Mouse (Mus musculus): Measurements from ENCODE around the gene Rptor. TPM values are rescaled to one million over a fixed set of nuclear protein-coding genes. Genes with fewer than 3 reads are reported as not detected.

Rptor gene
- total RNA-seq, 1 experiment from 2014 or later, result 62.6 TPM

DNA sequence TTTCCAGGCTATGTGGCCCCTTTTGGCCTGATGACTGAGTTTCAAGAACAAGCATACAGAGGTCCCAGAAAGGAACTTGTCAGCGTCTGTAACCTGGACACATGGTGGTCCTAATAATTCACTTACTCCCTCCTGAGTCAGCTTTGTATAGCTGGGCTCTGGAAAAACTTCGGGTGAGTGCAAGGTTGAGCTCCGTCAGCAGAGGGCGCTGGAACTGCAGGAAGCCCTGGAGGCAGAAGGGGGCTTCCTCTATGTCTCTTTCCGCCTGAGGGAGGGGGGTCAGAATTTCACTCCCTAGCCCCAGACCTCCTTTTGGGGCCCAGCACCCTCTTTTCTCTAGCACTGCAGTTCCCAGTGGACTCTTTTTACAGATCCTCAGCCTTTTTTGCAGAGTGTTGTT is 306.7 kb downstream of the Rptor start:
- DNase-seq, result peak; percentile 73

DNA sequence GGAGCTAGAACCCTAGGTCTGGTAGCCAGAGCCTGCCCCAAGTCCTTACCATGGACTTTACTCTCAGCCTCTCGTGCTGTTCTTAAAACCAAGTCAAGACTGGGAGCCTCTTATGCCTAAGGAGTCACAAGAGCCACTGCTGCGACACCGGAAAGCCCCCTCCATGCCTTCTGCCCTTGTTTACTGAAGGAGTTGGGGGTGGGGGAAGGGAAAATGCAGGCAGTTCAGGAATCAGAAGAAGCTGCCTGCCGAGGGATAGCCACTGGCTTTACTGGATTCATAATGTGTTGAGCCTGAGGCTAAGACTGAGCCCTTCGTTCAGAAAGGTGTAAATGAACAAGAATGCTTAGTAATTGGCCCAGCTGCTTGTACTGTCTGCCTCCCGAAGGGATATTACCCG is 310.1 kb downstream of the Rptor start:
- DNase-seq, result no peak

DNA sequence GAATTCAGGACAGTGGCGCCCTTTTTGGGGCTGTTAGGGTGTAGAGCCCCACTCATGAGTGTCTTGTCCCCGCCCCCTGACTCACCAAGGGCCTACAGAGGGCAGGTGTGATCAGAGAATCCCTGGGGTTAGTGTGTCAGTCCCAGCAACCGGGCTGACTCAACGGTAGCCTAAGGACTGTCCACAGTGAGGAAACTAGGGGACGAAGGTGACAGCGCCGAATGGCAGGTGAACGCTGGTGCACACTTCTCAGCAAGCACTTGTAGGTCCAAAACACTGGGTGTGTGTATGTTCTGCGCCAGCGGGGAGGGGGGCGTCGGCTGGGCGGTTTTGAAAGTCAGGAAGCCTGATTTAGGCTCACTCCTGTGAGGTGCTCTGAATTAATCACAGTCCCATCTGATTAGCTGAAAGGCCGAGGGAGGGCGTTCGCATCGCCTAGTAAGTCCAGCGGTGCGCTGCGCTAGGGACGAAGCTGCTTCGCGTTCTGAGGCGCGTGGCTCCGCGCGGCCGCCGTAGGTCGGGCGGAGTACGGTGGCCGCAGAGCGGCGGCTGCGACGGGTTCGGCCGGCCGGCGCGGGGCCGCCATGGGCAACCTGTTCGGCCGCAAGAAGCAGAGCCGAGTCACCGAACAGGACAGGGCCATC is 310.7 kb downstream of the Rptor start, which contains the start of gene Chmp6:
Chmp6 (plus strand) TSS at position 151 of the 644 bp plus-strand sequence.
- DNase-seq, result peak; percentile 91

GRCm38 (mm10) chr11:119913935-119914314 is 311.2 kb downstream of the Rptor start:
- DNase-seq, result no peak

GRCm38 (mm10) chr11:119914381-119914780 is 311.7 kb downstream of the Rptor start:
- no peak for DNase-seq

DNA sequence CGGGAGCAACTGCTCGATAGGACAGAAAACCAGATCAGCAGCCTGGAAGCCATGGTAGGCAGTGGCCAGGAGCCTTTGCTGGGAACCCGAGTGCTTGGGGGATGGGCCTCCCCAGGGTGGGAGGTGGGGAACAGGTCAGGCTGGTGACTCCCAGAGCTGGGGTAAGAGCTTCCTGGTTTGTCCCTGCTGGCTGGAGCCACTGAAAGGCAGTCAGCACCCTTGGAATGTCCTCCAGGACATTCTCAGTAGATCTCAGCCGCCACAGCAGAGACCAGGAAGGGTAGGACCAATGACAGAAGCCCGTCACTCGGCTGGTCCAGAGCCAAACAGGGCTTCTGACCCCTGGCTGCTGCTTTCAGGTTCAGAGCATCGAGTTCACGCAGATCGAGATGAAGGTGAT is 313.0 kb downstream of the Rptor start:
- no peak for DNase-seq

DNA sequence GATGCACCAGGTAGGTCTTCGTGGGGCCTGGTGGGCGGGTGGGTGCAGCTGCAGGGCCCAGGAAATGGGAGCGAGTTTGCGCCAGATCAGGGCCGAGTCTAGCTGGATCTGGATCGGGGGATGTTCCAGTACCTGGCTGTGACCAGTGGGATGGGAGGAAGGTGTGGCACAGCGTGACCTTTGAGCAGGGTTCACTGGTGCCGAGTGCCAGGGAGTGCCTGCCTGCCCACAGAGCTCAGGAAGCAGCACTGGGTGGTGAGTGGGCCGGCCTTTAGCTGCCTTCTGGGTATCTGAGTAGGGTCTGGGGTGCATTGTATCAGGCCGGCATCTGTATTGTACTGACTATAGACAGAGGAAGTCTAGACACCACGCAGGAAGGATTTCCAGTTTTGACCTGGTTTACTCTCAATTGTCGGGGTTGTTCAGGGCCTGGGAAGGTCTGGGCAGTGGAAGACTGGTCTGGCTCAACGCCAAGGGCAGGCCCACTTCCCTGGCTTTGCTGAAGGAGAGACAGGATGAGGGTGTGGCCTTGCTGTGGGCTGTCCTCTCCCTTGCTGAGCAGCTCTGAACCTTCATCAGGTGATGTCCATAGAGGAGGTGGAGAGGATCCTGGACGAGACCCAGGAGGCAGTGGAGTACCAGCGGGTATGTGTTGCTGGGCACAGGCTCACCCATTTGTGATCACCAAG is 313.5 kb downstream of the Rptor start:
- peak; percentile 51 for DNase-seq

GRCm38 (mm10) chr11:119916834-119917469 is 314.2 kb downstream of the Rptor start:
- DNase-seq, result no peak

DNA sequence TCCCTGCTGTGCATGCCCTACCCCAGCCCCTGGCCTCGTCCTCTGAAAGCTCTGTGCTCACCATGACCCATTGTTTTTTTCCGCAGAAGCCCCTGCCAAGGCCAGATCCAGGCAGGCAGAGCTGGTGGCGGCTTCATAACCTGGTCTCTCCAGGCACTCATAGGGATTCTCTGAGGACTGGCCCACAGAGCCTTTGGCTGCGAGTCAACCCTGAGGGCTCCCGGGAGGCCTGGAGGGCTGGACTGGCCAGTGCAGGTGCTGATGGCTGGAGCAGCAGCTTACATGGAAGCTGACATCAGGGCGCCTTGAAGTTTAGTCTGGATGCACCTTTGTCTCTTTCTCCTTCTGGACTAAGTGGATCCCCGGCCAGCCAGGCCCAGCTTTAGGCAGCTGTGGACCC is 315.8 kb downstream of the Rptor start:
- no peak for DNase-seq

DNA sequence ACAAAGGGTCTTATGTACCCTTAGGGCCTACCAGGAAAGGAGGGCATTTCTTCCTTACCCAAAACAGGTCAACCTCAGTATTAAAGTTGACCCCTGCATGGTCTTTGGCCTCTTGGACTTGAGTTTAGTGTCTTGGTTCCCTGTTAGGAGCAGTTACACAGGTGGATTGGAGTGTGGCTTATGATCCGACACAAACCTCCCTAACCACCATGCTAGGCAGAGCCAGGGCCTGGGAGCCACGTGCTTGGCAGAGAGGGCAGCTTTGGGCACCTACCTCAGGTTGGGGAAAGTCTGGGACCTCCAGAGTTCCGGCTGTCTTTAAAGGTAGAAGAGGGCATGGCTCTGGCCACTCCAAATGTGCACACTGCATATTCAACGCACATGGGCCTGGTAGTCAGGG is 316.7 kb downstream of the Rptor start:
- no peak for DNase-seq

DNA sequence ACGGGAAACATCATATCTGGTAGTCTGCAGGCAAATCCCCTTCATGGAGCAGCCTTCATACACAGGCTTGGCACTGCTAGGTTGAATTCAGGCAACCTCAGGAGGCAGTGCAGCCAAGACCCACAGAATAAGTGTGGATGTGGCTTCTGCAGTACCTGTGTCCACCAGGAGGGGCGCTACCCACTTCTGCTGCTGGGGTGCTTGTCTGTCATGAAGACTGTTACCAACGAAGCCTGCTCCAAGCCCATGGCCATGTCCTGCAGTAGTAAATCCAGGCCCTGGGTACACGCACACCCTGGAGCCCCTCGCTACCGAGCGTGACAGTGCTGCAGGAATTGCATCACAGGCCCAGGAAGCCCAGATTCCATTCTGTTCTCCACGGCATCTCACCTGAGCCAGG is 317.2 kb downstream of the Rptor start:
- peak; percentile 64 for DNase-seq

DNA sequence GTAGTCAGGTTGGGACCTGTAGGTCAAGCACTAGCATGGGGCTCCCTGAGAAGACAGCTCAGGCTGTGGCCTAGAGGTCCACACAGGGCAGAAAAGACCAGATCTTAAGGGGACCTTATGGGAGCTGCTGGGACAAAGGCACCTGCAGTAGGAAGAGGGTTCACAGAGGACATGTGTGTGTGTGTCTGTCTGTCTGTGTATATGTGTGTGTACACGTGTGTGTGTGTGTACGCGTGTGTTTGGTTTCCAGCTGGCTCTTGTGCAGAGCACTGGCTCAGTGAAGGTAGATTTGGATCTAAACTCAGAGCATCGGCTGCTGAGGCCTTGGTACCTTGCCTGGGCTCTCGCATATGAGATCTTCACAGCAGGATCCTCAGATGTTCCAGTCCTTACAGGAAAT is 318.0 kb downstream of the Rptor start:
- no peak for DNase-seq

GRCm38 (mm10) chr11:119925176-119925575 is 322.5 kb downstream of the Rptor start:
- DNase-seq, result no peak

DNA sequence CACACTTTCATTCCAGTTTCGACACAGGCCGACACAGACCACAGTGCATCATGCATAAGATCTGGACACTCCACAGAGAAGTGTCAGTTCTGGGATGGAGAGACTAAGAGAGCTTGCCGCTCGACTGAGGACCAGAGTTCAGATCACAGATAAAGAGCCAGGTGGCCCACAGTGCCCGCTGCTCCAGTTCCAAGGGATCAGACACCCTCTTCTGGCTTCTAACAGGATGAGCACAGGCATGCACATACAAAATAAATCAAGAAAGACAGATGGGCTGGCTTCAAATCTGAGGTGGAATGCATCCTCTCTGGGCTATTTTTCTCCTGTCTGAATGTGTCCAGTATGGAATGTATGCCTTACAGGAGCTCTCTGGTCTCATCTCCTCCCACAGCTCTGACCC is 324.1 kb downstream of the Rptor start:
- no peak for DNase-seq

DNA sequence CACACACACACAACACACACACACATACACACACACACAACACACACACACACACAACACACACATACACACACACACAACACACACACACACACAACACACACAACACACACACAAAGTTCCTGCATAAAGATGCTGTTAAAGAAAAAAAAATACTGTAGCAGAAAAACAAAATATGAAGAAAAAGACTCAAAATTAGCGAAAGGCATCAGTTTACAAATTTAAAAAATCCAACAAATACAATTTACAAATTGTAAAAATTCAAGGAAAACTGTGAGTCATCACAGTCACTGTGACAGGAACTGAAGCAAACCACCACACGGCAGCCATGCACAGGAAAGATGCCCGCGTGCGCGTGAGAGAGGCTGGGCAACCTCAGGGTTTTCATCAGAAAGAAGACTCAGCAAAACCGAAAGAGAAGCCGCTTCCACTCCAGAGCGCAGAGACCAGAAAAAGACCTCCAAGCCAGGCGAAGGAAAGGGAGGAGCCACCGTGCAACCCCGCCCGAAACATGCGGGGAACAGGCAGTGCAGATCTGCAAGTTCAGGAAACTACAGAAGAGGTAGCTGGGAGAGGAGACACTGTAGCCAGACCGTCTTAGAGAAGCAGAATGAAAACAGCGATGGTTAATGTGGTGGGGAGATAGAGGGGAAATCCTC is 325.4 kb downstream of the Rptor start:
- DNase-seq, result peak; percentile 21

- no peak for DNase-seq
Measured at GRCm38 (mm10) chr11:119929603-119930265, 327.0 kb downstream of the Rptor start.

DNA sequence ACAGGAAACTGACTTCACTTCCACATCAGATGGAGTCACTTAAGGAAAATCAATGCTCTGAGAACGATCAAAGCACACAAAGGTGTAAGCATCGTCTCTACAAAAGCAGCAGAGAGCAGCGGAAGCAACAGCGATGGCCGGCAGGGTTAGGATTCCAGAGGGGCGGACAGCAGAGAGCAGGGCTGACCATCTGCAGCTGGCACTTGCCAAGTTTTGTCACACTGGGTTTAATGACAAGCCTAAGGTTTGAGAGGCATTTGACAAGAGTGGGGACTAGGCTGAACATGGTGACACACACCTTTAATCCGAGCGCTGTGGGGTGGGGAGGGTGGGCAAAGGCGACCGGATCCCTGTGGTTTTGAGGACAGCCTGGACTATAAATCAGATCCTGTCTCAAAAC is 329.1 kb downstream of the Rptor start:
- no peak for DNase-seq

GRCm38 (mm10) chr11:119933142-119933541 is 330.4 kb downstream of the Rptor start:
- no peak for DNase-seq

- DNase-seq, result no peak
Measured at GRCm38 (mm10) chr11:119933819-119934583, 331.3 kb downstream of the Rptor start.

DNA sequence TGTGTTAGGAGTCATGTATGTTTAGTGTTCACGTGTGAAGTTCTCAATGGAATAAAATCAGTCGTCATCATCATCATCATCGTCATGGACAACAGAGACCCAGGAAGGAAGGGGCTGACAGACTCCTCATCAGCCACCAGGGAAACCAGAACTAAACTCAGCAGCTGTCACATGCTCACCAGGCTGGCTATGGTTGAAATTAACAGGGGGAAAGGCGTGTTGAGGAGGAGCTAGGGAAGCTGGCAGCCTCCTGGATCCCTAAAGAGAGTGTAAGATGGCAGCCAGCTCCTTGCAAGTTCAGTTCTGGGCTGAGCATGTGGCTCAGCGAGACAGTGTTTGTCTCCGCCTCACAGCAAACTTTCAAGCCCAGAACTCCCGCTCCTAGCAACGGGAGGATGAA is 332.1 kb downstream of the Rptor start:
- no peak for DNase-seq

DNA sequence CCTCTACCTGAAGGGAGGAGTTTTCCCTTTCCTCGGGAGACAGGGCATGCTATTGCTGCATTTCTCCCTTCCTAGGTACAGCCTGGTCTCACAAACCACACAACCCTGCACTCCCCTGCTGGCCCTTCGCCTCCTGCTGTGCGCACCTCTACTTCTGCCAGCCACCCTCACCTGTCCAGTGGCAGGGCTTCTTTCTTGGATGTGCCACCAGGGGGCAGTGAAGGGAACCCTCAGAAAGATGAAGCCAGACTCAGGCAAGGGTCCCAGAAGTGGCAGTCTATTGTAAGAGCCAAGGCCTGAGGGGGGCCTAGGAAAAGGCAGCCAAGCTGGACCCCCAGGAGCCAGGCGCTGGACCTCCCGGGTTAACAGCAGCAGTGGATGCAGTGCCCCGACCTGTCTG is 332.8 kb downstream of the Rptor start:
- peak; percentile 75 for DNase-seq

GRCm38 (mm10) chr11:119936456-119936855 is 333.8 kb downstream of the Rptor start:
- DNase-seq, result no peak
